Mouse (Mus musculus): ENCODE measurements around the gene Map6. TPM values are rescaled to one million over a fixed set of nuclear protein-coding genes. Genes with fewer than 3 reads are reported as not detected.

Map6 gene
- polyA plus RNA-seq, 1 experiment from 2014 or later: 5.0 TPM

- no peak overlapping the region for H3K4me3 ChIP-seq (replicated peaks; ENCODE audit: low read length)
- no peaks in the 10 kb centered on the region for H3K4me1 ChIP-seq (ENCODE audit: control insufficient read depth, insufficient read depth, low read length)
- H3K27me3 ChIP-seq (ENCODE audit: control insufficient read depth, insufficient read depth, low read length): no peaks in the 10 kb centered on the region
- 54% methylated on average over 8 of the region's 8 CpGs for WGBS
- peak; percentile 58; the same call in 1 of the 2 replicates for ATAC-seq (ENCODE audit: insufficient read depth, low FRiP score)
- no peak overlapping the region for H3K27ac ChIP-seq (ENCODE audit: low read length)
- no peak overlapping the region for H3K9ac ChIP-seq (ENCODE audit: low read length)
- no peak overlapping the region for H3K4me2 ChIP-seq (ENCODE audit: low read depth, low read length)
- no peaks in the 10 kb centered on the region for H3K9me3 ChIP-seq (replicated peaks; ENCODE audit: control insufficient read depth, low read length)
- H3K36me3 ChIP-seq (ENCODE audit: control insufficient read depth, insufficient read depth, low read length): no peaks in the 10 kb centered on the region
These were observed 27.9 kb downstream of the Map6 start for GRCm38 (mm10) chr7:99295104-99295503.

- no peaks in the 10 kb centered on the region for H3K36me3 ChIP-seq (ENCODE audit: control insufficient read depth, insufficient read depth, low read length)
These were observed 33.5 kb downstream of the Map6 start for GRCm38 (mm10) chr7:99300650-99301175.

GRCm38 (mm10) chr7:99304029-99304428 is 36.8 kb downstream of the Map6 start:
- H3K9me3 ChIP-seq (replicated peaks; ENCODE audit: control insufficient read depth, low read length): no peaks in the 10 kb centered on the region
- H3K27ac ChIP-seq (ENCODE audit: low read length): no peak overlapping the region
- WGBS: 72% methylated on average over 6 of the region's 6 CpGs
- H3K9ac ChIP-seq (ENCODE audit: low read length): no peak overlapping the region
- no peaks in the 10 kb centered on the region for H3K36me3 ChIP-seq (ENCODE audit: control insufficient read depth, insufficient read depth, low read length)
- H3K4me3 ChIP-seq (replicated peaks; ENCODE audit: low read length): no peak overlapping the region
- H3K4me1 ChIP-seq (ENCODE audit: control insufficient read depth, insufficient read depth, low read length): peaks cover 13% of the 10 kb centered on the region; the same call in 1 of the 2 replicates
- no peaks in the 10 kb centered on the region for H3K27me3 ChIP-seq (ENCODE audit: control insufficient read depth, insufficient read depth, low read length)
- H3K4me2 ChIP-seq (ENCODE audit: low read depth, low read length): no peak overlapping the region
- ATAC-seq (ENCODE audit: insufficient read depth, low FRiP score): no peak

More at GRCm38 (mm10) chr7:99300650-99301175, 33.5 kb downstream of the Map6 start:
- Histone ChIP-seq H3K27me3 (ENCODE audit: control insufficient read depth, insufficient read depth, low read length) (no peaks in the 10 kb centered on the region), H3K27ac (ENCODE audit: low read length) (no peak overlapping the region), H3K4me2 (ENCODE audit: low read depth, low read length) (no peak overlapping the region), H3K4me1 (ENCODE audit: control insufficient read depth, insufficient read depth, low read length) (peaks cover 6% of the 10 kb centered on the region; the same call in 1 of the 2 replicates), H3K4me3 (replicated peaks; ENCODE audit: low read length) (no peak overlapping the region), H3K9me3 (replicated peaks; ENCODE audit: control insufficient read depth, low read length) (no peaks in the 10 kb centered on the region), H3K9ac (ENCODE audit: low read length) (no peak overlapping the region)
- 23% methylated on average over 3 of the region's 3 CpGs for WGBS
- no peak for ATAC-seq (ENCODE audit: insufficient read depth, low FRiP score)

- no peak overlapping the region for H3K4me2 ChIP-seq (ENCODE audit: low read depth, low read length)
- H3K4me1 ChIP-seq (ENCODE audit: control insufficient read depth, insufficient read depth, low read length): peaks cover 13% of the 10 kb centered on the region; the same call in 1 of the 2 replicates
- no peaks in the 10 kb centered on the region for H3K36me3 ChIP-seq (ENCODE audit: control insufficient read depth, insufficient read depth, low read length)
- WGBS: 50% methylated on average over 5 of the region's 5 CpGs
- ATAC-seq (ENCODE audit: insufficient read depth, low FRiP score): peak; percentile 82
- no peak overlapping the region for H3K4me3 ChIP-seq (replicated peaks; ENCODE audit: low read length)
- H3K27ac ChIP-seq (ENCODE audit: low read length): no peak overlapping the region
- H3K9ac ChIP-seq (ENCODE audit: low read length): no peak overlapping the region
- no peaks in the 10 kb centered on the region for H3K9me3 ChIP-seq (replicated peaks; ENCODE audit: control insufficient read depth, low read length)
- H3K27me3 ChIP-seq (ENCODE audit: control insufficient read depth, insufficient read depth, low read length): no peaks in the 10 kb centered on the region
These were observed 37.7 kb downstream of the Map6 start for GRCm38 (mm10) chr7:99304949-99305372.

GRCm38 (mm10) chr7:99305688-99306087 is 38.4 kb downstream of the Map6 start:
- Histone ChIP-seq H3K9ac (ENCODE audit: low read length) (no peak overlapping the region), H3K36me3 (ENCODE audit: control insufficient read depth, insufficient read depth, low read length) (no peaks in the 10 kb centered on the region), H3K4me1 (ENCODE audit: control insufficient read depth, insufficient read depth, low read length) (peaks cover 13% of the 10 kb centered on the region; the same call in 1 of the 2 replicates), H3K4me3 (replicated peaks; ENCODE audit: low read length) (no peak overlapping the region), H3K4me2 (ENCODE audit: low read depth, low read length) (no peak overlapping the region), H3K27me3 (ENCODE audit: control insufficient read depth, insufficient read depth, low read length) (no peaks in the 10 kb centered on the region), H3K9me3 (replicated peaks; ENCODE audit: control insufficient read depth, low read length) (no peaks in the 10 kb centered on the region), H3K27ac (ENCODE audit: low read length) (no peak overlapping the region)
- ATAC-seq (ENCODE audit: insufficient read depth, low FRiP score): peak; percentile 25; the same call in 1 of the 2 replicates
- WGBS: 56% methylated on average over 4 of the region's 4 CpGs

- WGBS: 58% methylated on average over 3 of the region's 3 CpGs
- H3K4me1 ChIP-seq (ENCODE audit: control insufficient read depth, insufficient read depth, low read length): peaks cover 13% of the 10 kb centered on the region; the same call in 1 of the 2 replicates
These were observed 39.4 kb downstream of the Map6 start for GRCm38 (mm10) chr7:99306640-99307039.

GRCm38 (mm10) chr7:99311433-99311832 is 44.2 kb downstream of the Map6 start:
- 43% methylated on average over 7 of the region's 7 CpGs for WGBS
- H3K36me3 ChIP-seq (ENCODE audit: control insufficient read depth, insufficient read depth, low read length): no peaks in the 10 kb centered on the region

More at GRCm38 (mm10) chr7:99306640-99307039, 39.4 kb downstream of the Map6 start:
- no peaks in the 10 kb centered on the region for H3K36me3 ChIP-seq (ENCODE audit: control insufficient read depth, insufficient read depth, low read length)
- H3K4me2 ChIP-seq (ENCODE audit: low read depth, low read length): no peak overlapping the region
- ATAC-seq (ENCODE audit: insufficient read depth, low FRiP score): no peak
- H3K9me3 ChIP-seq (replicated peaks; ENCODE audit: control insufficient read depth, low read length): no peaks in the 10 kb centered on the region
- no peaks in the 10 kb centered on the region for H3K27me3 ChIP-seq (ENCODE audit: control insufficient read depth, insufficient read depth, low read length)
- no peak overlapping the region for H3K27ac ChIP-seq (ENCODE audit: low read length)
- no peak overlapping the region for H3K9ac ChIP-seq (ENCODE audit: low read length)
- H3K4me3 ChIP-seq (replicated peaks; ENCODE audit: low read length): no peak overlapping the region

GRCm38 (mm10) chr7:99312058-99312457 is 44.8 kb downstream of the Map6 start:
- no peak for ATAC-seq (ENCODE audit: insufficient read depth, low FRiP score)
- peaks cover 9% of the 10 kb centered on the region; the same call in 1 of the 2 replicates for H3K4me1 ChIP-seq (ENCODE audit: control insufficient read depth, insufficient read depth, low read length)
- no peak overlapping the region for H3K9ac ChIP-seq (ENCODE audit: low read length)
- H3K27me3 ChIP-seq (ENCODE audit: control insufficient read depth, insufficient read depth, low read length): no peaks in the 10 kb centered on the region
- no peaks in the 10 kb centered on the region for H3K36me3 ChIP-seq (ENCODE audit: control insufficient read depth, insufficient read depth, low read length)
- no peak overlapping the region for H3K4me3 ChIP-seq (replicated peaks; ENCODE audit: low read length)
- no peaks in the 10 kb centered on the region for H3K9me3 ChIP-seq (replicated peaks; ENCODE audit: control insufficient read depth, low read length)
- 62% methylated on average over 4 of the region's 4 CpGs for WGBS
- no peak overlapping the region for H3K4me2 ChIP-seq (ENCODE audit: low read depth, low read length)
- H3K27ac ChIP-seq (ENCODE audit: low read length): no peak overlapping the region

More at GRCm38 (mm10) chr7:99311433-99311832, 44.2 kb downstream of the Map6 start:
- ATAC-seq (ENCODE audit: insufficient read depth, low FRiP score): no peak
- Histone ChIP-seq H3K4me3 (replicated peaks; ENCODE audit: low read length) (no peak overlapping the region), H3K9me3 (replicated peaks; ENCODE audit: control insufficient read depth, low read length) (no peaks in the 10 kb centered on the region), H3K9ac (ENCODE audit: low read length) (no peak overlapping the region), H3K4me2 (ENCODE audit: low read depth, low read length) (no peak overlapping the region), H3K27ac (ENCODE audit: low read length) (no peak overlapping the region), H3K27me3 (ENCODE audit: control insufficient read depth, insufficient read depth, low read length) (no peaks in the 10 kb centered on the region), H3K4me1 (ENCODE audit: control insufficient read depth, insufficient read depth, low read length) (peaks cover 14% of the 10 kb centered on the region; the same call in 1 of the 2 replicates)

- Histone ChIP-seq H3K4me3 (replicated peaks; ENCODE audit: low read length) (no peak overlapping the region), H3K9ac (ENCODE audit: low read length) (no peak overlapping the region), H3K4me1 (ENCODE audit: control insufficient read depth, insufficient read depth, low read length) (peaks cover 9% of the 10 kb centered on the region; the same call in 1 of the 2 replicates), H3K27ac (ENCODE audit: low read length) (no peak overlapping the region), H3K27me3 (ENCODE audit: control insufficient read depth, insufficient read depth, low read length) (no peaks in the 10 kb centered on the region), H3K9me3 (replicated peaks; ENCODE audit: control insufficient read depth, low read length) (no peaks in the 10 kb centered on the region), H3K4me2 (ENCODE audit: low read depth, low read length) (no peak overlapping the region), H3K36me3 (ENCODE audit: control insufficient read depth, insufficient read depth, low read length) (no peaks in the 10 kb centered on the region)
- no peak for ATAC-seq (ENCODE audit: insufficient read depth, low FRiP score)
- WGBS: 32% methylated on average over 8 of the region's 8 CpGs
These were observed 45.5 kb downstream of the Map6 start for GRCm38 (mm10) chr7:99312671-99313143.
